Mouse (Mus musculus) embryonic facial prominence, embryonic 10.5 days (tissue): ENCODE measurements at regions not wholly inside any gene's neighbourhood (a gene's known extent, or its start where the extent isn't known, plus 50 kb on each side); places are given as distances from the start of the nearest gene placed in this dataset. TPM values are rescaled to one million over a fixed set of nuclear protein-coding genes. Genes with fewer than 3 reads are reported as not detected.
"Not testable (repeated sequence)": the region's sequence is repeated elsewhere in the genome, so short reads cannot be mapped to it uniquely, and the experiment has no call there.

Source experiments
- DNase-seq: peaks from one replicate; pipeline ENCODE4 v3.0.0-alpha.2; 2017; ENCODE audit warnings: low spot score
- H3K27ac ChIP-seq: fragments of 300-500 bp; sonication (generic); replicated peaks from 2 replicates; pipeline ENCODE4 v1.5.1; 2016; ENCODE audit warnings: mild to moderate bottlenecking
- H3K27me3 ChIP-seq: fragments of 300-500 bp; sonication (generic); replicated peaks from 2 replicates; pipeline ENCODE4 v1.6.1; 2016; ENCODE audit warnings: low read depth, mild to moderate bottlenecking; ENCODE audit not compliant: poor library complexity, severe bottlenecking
- H3K36me3 ChIP-seq: fragments of 300-500 bp; sonication (generic); replicated peaks from 2 replicates; pipeline ENCODE4 v1.6.1; 2016; ENCODE audit warnings: mild to moderate bottlenecking, moderate library complexity
- H3K4me1 ChIP-seq: fragments of 300-500 bp; sonication (generic); 2 replicates; pipeline ENCODE4 v1.6.1; 2016
- H3K4me3 ChIP-seq: fragments of 300-500 bp; sonication (generic); 2 replicates; pipeline ENCODE4 v1.5.1; 2016; ENCODE audit warnings: mild to moderate bottlenecking, moderate library complexity
- H3K9me3 ChIP-seq: fragments of 300-500 bp; sonication (generic); 2 replicates; pipeline ENCODE4 v1.6.1; 2016; ENCODE audit warnings: mild to moderate bottlenecking
- WGBS: fragments of 180-500 bp; shearing (Covaris S2); methylation state at CpG from one replicate; pipeline ENCODE4 v1.1.7; 2016; 5-methylcytosine and 5-hydroxymethylcytosine counted together
- microRNA-seq: library from miRNA; unstranded; fragments of <30 nt; microRNA quantifications from one replicate; pipeline ENCODE4, GENCODE M21; 2017

DNA sequence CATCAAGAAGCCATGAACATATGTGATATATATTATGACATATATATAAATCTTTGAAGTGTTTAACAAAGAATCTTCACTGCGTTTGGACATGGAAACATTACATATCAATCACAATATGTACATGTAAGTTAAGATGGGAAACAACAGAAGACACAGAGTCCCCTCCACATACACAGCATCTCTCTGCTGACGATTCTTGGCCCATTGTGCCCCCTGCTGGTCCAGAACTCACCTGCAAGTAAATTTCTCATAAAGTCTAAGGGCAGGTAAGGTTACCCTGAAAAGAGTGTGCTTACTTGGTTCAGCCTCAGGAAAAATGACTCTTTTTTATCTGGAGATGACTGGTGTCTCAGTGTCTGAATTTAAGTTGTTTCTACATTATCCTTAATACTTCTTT is 243.8 kb upstream of the Zfp386 start:
- H3K27ac ChIP-seq, H3K36me3 ChIP-seq, H3K27me3 ChIP-seq, H3K4me3 ChIP-seq, DNase-seq, H3K4me1 ChIP-seq: not testable (repeated sequence)
- H3K9me3 ChIP-seq = peaks cover 15% of the 10 kb centered on the region
- WGBS = 43% methylated on average over 2 of the region's 2 CpGs

GRCm38 (mm10) chr12:115807978-115808377 is 239.5 kb upstream of the Zfp386 start:
- no peaks in the 10 kb centered on the region for H3K36me3 ChIP-seq
- H3K4me3 ChIP-seq = no peak overlapping the region
- H3K27me3 ChIP-seq = no peaks in the 10 kb centered on the region
- peaks cover 21% of the 10 kb centered on the region for H3K9me3 ChIP-seq
- H3K27ac ChIP-seq = no peak overlapping the region
- no peaks in the 10 kb centered on the region for H3K4me1 ChIP-seq
- no peak for DNase-seq
- 48% methylated on average over 1 of the region's 1 CpGs for WGBS

Small RNA genes in the stretch of these regions (microRNA-seq; reads per million reads assigned to microRNA genes)
- gene Gm27722 (not detected), gene Mir6388 (not detected)
